Mouse (Mus musculus): Measurements from ENCODE around the gene Itga1. TPM values are rescaled to one million over a fixed set of nuclear protein-coding genes. Genes with fewer than 3 reads are reported as not detected.

Itga1 gene
- polyA plus RNA-seq, 1 experiment from 2014 or later = 3.6 TPM

GRCm38 (mm10) chr13:115125130-115125529 is 23.4 kb upstream of the Itga1 start:
- no peak overlapping the region for H3K4me3 ChIP-seq
- no peak overlapping the region for H3K27ac ChIP-seq
- no peaks in the 10 kb centered on the region for H3K4me1 ChIP-seq
- no peaks in the 10 kb centered on the region for H3K27me3 ChIP-seq (replicated peaks)
- no peak overlapping the region for H3K4me2 ChIP-seq
- 75% methylated on average over 4 of the region's 4 CpGs for WGBS (ENCODE audit: insufficient replicate concordance)
- ATAC-seq = no peak
- no peaks in the 10 kb centered on the region for H3K9me3 ChIP-seq (replicated peaks)
- no peaks in the 10 kb centered on the region for H3K36me3 ChIP-seq
- no peak overlapping the region for H3K9ac ChIP-seq

- Histone ChIP-seq H3K9ac (no peak overlapping the region), H3K4me1 (no peaks in the 10 kb centered on the region), H3K27me3 (replicated peaks) (no peaks in the 10 kb centered on the region), H3K27ac (no peak overlapping the region), H3K9me3 (replicated peaks) (no peaks in the 10 kb centered on the region), H3K4me3 (no peak overlapping the region), H3K4me2 (no peak overlapping the region), H3K36me3 (no peaks in the 10 kb centered on the region)
- no peak for ATAC-seq
- 36% methylated on average over 1 of the region's 1 CpGs for WGBS (ENCODE audit: insufficient replicate concordance)
Measured at GRCm38 (mm10) chr13:115124521-115124920, 22.8 kb upstream of the Itga1 start.

GRCm38 (mm10) chr13:115118756-115119155 is 17.0 kb upstream of the Itga1 start:
- ATAC-seq = no peak
- Histone ChIP-seq H3K9me3 (replicated peaks) (no peaks in the 10 kb centered on the region), H3K27me3 (replicated peaks) (no peaks in the 10 kb centered on the region), H3K4me3 (no peak overlapping the region), H3K4me2 (no peak overlapping the region), H3K4me1 (no peaks in the 10 kb centered on the region), H3K27ac (no peak overlapping the region), H3K36me3 (no peaks in the 10 kb centered on the region), H3K9ac (no peak overlapping the region)
- 58% methylated on average over 5 of the region's 5 CpGs for WGBS (ENCODE audit: insufficient replicate concordance)

- no peaks in the 10 kb centered on the region for H3K9me3 ChIP-seq (replicated peaks)
- no peaks in the 10 kb centered on the region for H3K36me3 ChIP-seq
- H3K4me3 ChIP-seq = no peak overlapping the region
- no peaks in the 10 kb centered on the region for H3K4me1 ChIP-seq
- no peaks in the 10 kb centered on the region for H3K27me3 ChIP-seq (replicated peaks)
- 63% methylated on average over 3 of the region's 3 CpGs for WGBS (ENCODE audit: insufficient replicate concordance)
- no peak overlapping the region for H3K9ac ChIP-seq
- ATAC-seq = no peak
- H3K4me2 ChIP-seq = no peak overlapping the region
- no peak overlapping the region for H3K27ac ChIP-seq
Measured at GRCm38 (mm10) chr13:115118195-115118594, 16.4 kb upstream of the Itga1 start.

GRCm38 (mm10) chr13:115116930-115117621 is 15.3 kb upstream of the Itga1 start:
- no peak overlapping the region for H3K27ac ChIP-seq
- no peak overlapping the region for H3K9ac ChIP-seq
- ATAC-seq = no peak
- no peak overlapping the region for H3K4me2 ChIP-seq
- H3K27me3 ChIP-seq (replicated peaks) = no peaks in the 10 kb centered on the region
- H3K36me3 ChIP-seq = no peaks in the 10 kb centered on the region
- H3K4me1 ChIP-seq = no peaks in the 10 kb centered on the region
- no peak overlapping the region for H3K4me3 ChIP-seq
- no peaks in the 10 kb centered on the region for H3K9me3 ChIP-seq (replicated peaks)
- 56% methylated on average over 3 of the region's 3 CpGs for WGBS (ENCODE audit: insufficient replicate concordance)

- H3K36me3 ChIP-seq = no peaks in the 10 kb centered on the region
- H3K4me2 ChIP-seq = no peak overlapping the region
- 61% methylated on average over 4 of the region's 4 CpGs for WGBS (ENCODE audit: insufficient replicate concordance)
- no peak for ATAC-seq
- no peak overlapping the region for H3K9ac ChIP-seq
- no peaks in the 10 kb centered on the region for H3K27me3 ChIP-seq (replicated peaks)
- no peak overlapping the region for H3K4me3 ChIP-seq
- H3K4me1 ChIP-seq = no peaks in the 10 kb centered on the region
- no peak overlapping the region for H3K27ac ChIP-seq
- H3K9me3 ChIP-seq (replicated peaks) = no peaks in the 10 kb centered on the region
Measured at GRCm38 (mm10) chr13:115109628-115110027, 7.9 kb upstream of the Itga1 start.

- Histone ChIP-seq H3K4me1 (no peaks in the 10 kb centered on the region), H3K36me3 (no peaks in the 10 kb centered on the region), H3K9ac (no peak overlapping the region), H3K27me3 (replicated peaks) (peaks cover 6% of the 10 kb centered on the region; the same call in 1 of the 2 replicates), H3K27ac (no peak overlapping the region), H3K4me3 (no peak overlapping the region), H3K9me3 (replicated peaks) (no peaks in the 10 kb centered on the region), H3K4me2 (no peak overlapping the region)
- ATAC-seq = no peak
- WGBS (ENCODE audit: insufficient replicate concordance) = 56% methylated on average over 8 of the region's 8 CpGs
Measured at GRCm38 (mm10) chr13:115107436-115107835, 5.7 kb upstream of the Itga1 start.

GRCm38 (mm10) chr13:115106183-115106582 is 4.4 kb upstream of the Itga1 start:
- no peaks in the 10 kb centered on the region for H3K9me3 ChIP-seq (replicated peaks)
- no peak overlapping the region for H3K4me3 ChIP-seq
- ATAC-seq = no peak
- H3K9ac ChIP-seq = no peak overlapping the region
- no peak overlapping the region for H3K27ac ChIP-seq
- no peaks in the 10 kb centered on the region for H3K4me1 ChIP-seq
- no peak overlapping the region for H3K4me2 ChIP-seq
- H3K27me3 ChIP-seq (replicated peaks) = peaks cover 17% of the 10 kb centered on the region
- WGBS (ENCODE audit: insufficient replicate concordance) = 68% methylated on average over 10 of the region's 10 CpGs
- H3K36me3 ChIP-seq = no peaks in the 10 kb centered on the region

- no peak for ATAC-seq
- no peaks in the 10 kb centered on the region for H3K9me3 ChIP-seq (replicated peaks)
- H3K27ac ChIP-seq = no peak overlapping the region
- no peaks in the 10 kb centered on the region for H3K36me3 ChIP-seq
- H3K4me2 ChIP-seq = no peak overlapping the region
- 57% methylated on average over 2 of the region's 2 CpGs for WGBS (ENCODE audit: insufficient replicate concordance)
- peaks cover 37% of the 10 kb centered on the region for H3K27me3 ChIP-seq (replicated peaks)
- H3K4me3 ChIP-seq = no peak overlapping the region
- no peak overlapping the region for H3K9ac ChIP-seq
- H3K4me1 ChIP-seq = no peaks in the 10 kb centered on the region
Measured at GRCm38 (mm10) chr13:115102754-115103153, 990 bp upstream of the Itga1 start.

GRCm38 (mm10) chr13:115100381-115101177 is 1.2 kb downstream of the Itga1 start:
- Histone ChIP-seq H3K27me3 (replicated peaks) (peaks cover 37% of the 10 kb centered on the region), H3K27ac (no peak overlapping the region), H3K9ac (no peak overlapping the region), H3K9me3 (replicated peaks) (no peaks in the 10 kb centered on the region), H3K36me3 (no peaks in the 10 kb centered on the region), H3K4me3 (peak overlapping the region; percentile 51), H3K4me1 (no peaks in the 10 kb centered on the region), H3K4me2 (peak overlapping the region; percentile 61)
- WGBS (ENCODE audit: insufficient replicate concordance) = 54% methylated on average over 11 of the region's 11 CpGs
- ATAC-seq = no peak

GRCm38 (mm10) chr13:115099381-115099780 is 2.4 kb downstream of the Itga1 start:
- WGBS (ENCODE audit: insufficient replicate concordance) = 58% methylated on average over 9 of the region's 9 CpGs
- Histone ChIP-seq H3K27me3 (replicated peaks) (peaks cover 37% of the 10 kb centered on the region), H3K4me3 (no peak overlapping the region), H3K9me3 (replicated peaks) (no peaks in the 10 kb centered on the region), H3K9ac (no peak overlapping the region), H3K4me2 (no peak overlapping the region), H3K27ac (no peak overlapping the region), H3K4me1 (no peaks in the 10 kb centered on the region), H3K36me3 (no peaks in the 10 kb centered on the region)
- no peak for ATAC-seq

- no peak for ATAC-seq
- Histone ChIP-seq H3K9me3 (replicated peaks) (no peaks in the 10 kb centered on the region), H3K4me1 (no peaks in the 10 kb centered on the region), H3K27me3 (replicated peaks) (peaks cover 37% of the 10 kb centered on the region), H3K4me2 (no peak overlapping the region), H3K9ac (no peak overlapping the region), H3K27ac (no peak overlapping the region), H3K4me3 (no peak overlapping the region), H3K36me3 (no peaks in the 10 kb centered on the region)
- WGBS (ENCODE audit: insufficient replicate concordance) = 58% methylated on average over 3 of the region's 3 CpGs
Measured at GRCm38 (mm10) chr13:115098227-115098626, 3.5 kb downstream of the Itga1 start.

All from liver, embryonic 12.5 days (tissue).